Mouse (Mus musculus) urinary bladder, postnatal 36 days (tissue): ENCODE measurements around the gene Pou3f1.

Experiments used
- DNase-seq, 2 experiments: peaks; one replicate each; pipeline ENCODE4 v3.0.0; 2022; ENCODE audit warnings: low spot score in 2 of 2, mixed read lengths in 1 of 2

Pou3f1 gene

GRCm38 (mm10) chr4:124656518-124656853 is at the start of gene Pou3f1:
Gene Pou3f1 (plus strand): TSS chr4:124656807.
- DNase-seq = no peak

DNA sequence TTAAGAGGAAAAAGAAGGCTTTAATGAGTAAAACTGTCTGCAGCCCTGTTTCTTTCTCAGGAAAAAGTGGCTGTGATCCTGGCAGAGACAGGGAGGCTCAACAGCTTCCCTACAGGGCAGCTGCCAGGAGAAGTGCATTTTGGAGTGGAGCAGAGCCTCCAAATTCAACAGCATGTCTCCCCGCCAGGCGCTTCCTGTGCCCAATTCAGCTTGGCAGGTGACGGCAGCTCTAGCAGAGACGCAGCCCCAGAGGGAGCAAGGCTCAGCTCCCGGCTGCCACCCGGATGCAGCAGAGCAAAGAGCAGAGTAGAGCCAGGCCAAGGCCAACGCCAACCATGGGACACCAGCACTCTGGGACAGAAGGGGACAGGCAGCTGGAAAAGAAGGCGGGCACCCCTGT is 49.4 kb upstream of the Pou3f1 start:
- no peak for DNase-seq

GRCm38 (mm10) chr4:124610066-124610465 is 46.5 kb upstream of the Pou3f1 start:
- no peak for DNase-seq

- no peak for DNase-seq
Observed at GRCm38 (mm10) chr4:124610703-124611102, 45.9 kb upstream of the Pou3f1 start, which contains the start of gene 3100002H09Rik. Gene 3100002H09Rik (minus strand): TSS chr4:124610803.

DNA sequence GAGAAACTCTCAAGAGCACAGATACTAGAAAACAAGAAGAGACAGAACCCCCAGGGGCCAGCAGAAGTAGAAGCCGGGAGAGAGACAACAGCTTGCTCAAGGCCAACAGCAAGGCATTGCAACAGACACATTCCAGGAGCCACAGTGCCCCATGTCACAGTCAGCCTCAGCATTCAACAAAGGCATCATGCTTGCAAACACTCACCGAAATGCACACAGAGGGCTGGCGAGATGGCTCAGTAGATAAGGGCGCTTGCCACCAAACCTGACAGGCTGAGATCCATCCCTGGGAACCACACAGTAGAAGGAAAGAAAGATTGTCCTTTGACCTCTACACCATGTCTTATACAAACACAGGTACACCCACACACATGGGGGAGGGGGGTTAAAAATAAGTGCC is 44.8 kb upstream of the Pou3f1 start:
- peak; percentile 18 to 32 for DNase-seq

- no peak for DNase-seq
Observed at GRCm38 (mm10) chr4:124614189-124614588, 42.4 kb upstream of the Pou3f1 start.

GRCm38 (mm10) chr4:124615406-124615960 is 41.1 kb upstream of the Pou3f1 start:
- no peak for DNase-seq

GRCm38 (mm10) chr4:124615986-124616385 is 40.6 kb upstream of the Pou3f1 start:
- no peak for DNase-seq

DNA sequence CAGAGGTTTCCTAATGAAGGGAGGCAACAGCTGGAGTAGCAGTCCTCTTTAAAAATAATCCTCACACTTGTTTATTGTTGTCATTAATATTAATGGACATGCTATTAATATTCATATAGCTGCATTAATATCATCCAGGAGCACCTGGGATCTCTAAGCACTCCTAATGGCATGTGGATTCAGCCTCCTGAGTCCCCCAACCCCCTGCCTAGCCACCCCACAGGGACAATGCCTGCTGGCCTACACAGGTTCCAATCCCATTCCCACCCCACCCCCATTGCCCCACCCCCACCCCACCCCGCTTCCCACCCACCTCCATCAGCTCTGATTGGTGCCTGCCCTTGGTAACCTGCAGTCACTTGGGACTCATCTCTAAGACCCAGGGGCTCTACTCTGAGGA is 40.0 kb upstream of the Pou3f1 start:
- no peak for DNase-seq

DNA sequence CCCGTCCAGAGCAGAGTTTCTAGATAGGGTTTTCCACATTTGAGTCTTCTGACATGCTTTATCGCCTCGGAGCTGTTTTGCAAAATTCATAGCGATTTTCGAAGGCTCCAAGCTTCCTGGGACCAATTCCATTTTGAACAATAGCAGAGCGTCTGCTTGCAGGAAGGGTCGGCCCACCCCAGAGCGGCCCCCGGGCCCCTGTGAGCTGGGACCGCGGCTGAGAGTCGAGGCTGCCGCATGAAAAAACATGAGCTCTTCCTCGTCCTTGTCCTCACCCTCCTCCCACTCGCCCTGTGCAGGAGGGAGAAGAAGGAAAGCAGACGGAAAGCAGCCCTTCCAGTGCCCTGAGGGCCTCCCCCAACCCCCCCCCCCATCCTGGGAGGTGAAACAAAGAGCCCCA is 38.0 kb upstream of the Pou3f1 start:
- DNase-seq = no peak

DNA sequence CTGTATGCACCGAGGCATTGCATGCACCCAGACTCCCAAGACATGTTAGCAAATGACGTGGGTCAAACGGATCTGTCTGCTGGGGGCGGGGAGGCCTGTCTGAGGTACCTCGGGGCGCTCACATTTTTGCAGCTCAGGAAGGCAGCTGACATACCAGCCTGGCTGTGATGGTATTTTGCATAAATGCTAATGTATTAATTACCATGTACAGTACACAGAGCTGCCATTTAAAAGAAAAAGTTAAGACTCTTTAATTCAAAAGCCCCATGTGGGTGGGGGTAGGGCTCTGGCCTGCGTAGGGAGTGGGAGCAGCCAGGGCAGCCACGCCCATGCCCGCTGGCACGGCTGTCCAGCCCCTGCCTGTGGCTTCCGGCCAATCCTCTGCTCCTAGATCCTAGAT is 35.2 kb upstream of the Pou3f1 start:
- DNase-seq = no peak

DNA sequence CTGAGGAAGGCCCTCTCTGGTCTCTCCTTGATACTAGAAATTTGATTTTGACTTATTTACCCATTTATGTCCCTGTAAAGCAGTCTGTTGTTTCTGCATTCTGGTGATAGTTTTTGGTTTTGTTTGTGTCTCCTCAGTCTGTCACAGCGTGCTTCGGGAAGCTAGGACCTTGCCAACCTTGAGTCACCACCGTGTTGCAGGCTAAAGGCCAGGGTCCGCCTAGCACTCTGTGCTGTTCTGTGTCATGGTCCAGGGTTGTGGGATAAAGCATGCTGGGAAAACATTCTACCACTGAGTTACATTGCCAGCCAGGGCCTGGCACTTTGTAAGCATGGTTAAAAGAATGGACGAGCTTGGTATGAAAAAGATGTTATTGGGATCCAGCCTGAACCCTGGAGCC is 34.0 kb upstream of the Pou3f1 start:
- DNase-seq = no peak

GRCm38 (mm10) chr4:124624111-124624581 is 32.5 kb upstream of the Pou3f1 start:
- DNase-seq = no peak

- DNase-seq = no peak
Observed at GRCm38 (mm10) chr4:124626836-124627235, 29.8 kb upstream of the Pou3f1 start.

DNA sequence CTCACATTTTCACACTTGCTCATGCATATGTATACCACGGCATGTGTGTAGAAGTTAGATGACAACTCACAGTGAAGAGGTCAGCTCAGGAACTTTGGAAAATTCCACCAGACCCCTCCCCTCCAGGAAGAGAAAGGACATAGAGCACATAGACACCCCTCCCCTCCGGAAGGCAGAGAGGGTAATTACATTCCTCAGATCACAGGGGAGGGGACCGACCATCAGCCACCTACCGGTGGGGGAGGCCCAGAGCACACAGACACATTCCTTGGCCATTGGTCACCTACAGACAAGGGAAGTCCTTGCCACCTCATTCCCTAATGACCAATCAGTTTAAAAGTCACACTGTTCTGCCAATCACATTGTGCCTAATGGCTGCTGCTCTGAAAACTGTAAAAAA is 25.2 kb upstream of the Pou3f1 start:
- no peak for DNase-seq

DNA sequence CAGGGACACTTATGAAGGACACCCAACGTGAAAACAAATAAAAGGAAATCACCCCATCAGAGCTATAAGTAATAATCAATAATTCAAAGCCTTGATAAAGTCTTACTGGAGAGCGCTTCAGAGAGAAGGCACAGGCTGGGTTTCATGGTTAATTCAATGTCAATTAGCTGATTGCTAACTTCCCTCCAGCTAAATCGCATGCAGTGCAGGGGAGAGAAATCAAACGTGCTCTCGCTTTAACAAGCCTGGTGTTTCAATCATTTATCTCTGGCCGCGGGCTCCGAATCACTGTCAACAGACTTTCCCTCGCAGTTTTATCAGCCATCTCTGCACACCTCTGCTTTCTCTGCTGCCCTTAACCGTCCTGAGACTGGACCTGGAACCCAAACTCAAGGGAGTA is 23.8 kb upstream of the Pou3f1 start:
- DNase-seq = no peak

- no peak for DNase-seq
Observed at GRCm38 (mm10) chr4:124633281-124633680, 23.3 kb upstream of the Pou3f1 start.

GRCm38 (mm10) chr4:124639715-124640114 is 16.9 kb upstream of the Pou3f1 start:
- no peak for DNase-seq

DNA sequence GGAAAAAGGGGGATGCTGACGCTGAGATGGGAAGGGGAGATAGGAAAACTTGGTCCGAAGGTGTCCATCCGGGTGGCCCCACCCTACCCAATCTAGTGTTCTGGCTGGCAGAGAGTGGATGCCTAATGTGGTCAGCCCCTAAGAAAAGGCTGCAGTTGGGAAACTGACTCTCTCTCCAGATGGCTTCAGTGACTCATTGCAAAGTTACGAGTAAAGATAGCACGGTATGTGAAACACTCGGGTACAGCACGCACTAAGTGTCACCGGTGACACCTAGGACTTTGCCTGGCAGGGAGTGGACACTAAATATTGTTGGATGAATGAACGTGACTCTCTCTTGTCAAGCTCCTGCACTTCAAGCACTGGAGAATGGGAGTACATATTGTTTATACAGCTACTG is 12.7 kb upstream of the Pou3f1 start:
- DNase-seq = no peak

DNA sequence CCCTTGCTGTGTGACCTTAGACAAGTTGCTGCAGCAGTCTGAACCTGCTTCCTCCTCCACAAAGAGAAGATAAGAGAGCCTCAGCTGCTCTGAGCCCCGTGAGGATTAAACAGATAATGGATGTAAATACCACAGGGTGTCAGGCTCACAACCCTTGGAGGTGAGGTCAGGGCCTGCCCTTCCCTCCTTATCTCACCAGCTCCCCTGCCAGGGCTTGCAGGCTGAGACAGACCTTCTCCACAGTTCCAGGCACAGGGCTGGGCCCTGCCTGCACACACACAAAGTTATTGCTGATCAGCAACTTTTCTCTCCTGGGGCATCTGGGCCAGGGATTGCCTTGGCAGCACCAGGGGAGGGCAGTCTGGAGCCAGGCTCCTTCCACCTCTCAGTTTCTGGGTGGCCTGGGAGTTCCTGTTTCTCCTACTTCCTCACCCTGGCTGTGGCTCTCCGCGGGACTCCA is 11.6 kb upstream of the Pou3f1 start:
- DNase-seq = peak in 1 of 2 experiments; percentile 45

- no peak for DNase-seq
Observed at GRCm38 (mm10) chr4:124646591-124646990, 10.0 kb upstream of the Pou3f1 start.

GRCm38 (mm10) chr4:124647909-124648308 is 8.7 kb upstream of the Pou3f1 start:
- DNase-seq = no peak

- no peak for DNase-seq
Observed at GRCm38 (mm10) chr4:124652886-124653285, 3.7 kb upstream of the Pou3f1 start.
